Mouse (Mus musculus): Measurements from ENCODE around the gene Tm7sf2. TPM values are rescaled to one million over a fixed set of nuclear protein-coding genes. Genes with fewer than 3 reads are reported as not detected.

Tm7sf2 gene
- polyA plus RNA-seq, 1 experiment from 2014 or later = 59.0 TPM

GRCm38 (mm10) chr19:6073889-6074288, 5.7 kb upstream of the Tm7sf2 start:
- no peaks in the 10 kb centered on the region for H3K27me3 ChIP-seq (ENCODE audit: control insufficient read depth, insufficient read depth, low read depth, low read length)
- H3K36me3 ChIP-seq (ENCODE audit: control insufficient read depth, insufficient read depth, low read length) = peaks cover 26% of the 10 kb centered on the region
- peaks cover 18% of the 10 kb centered on the region for H3K4me1 ChIP-seq (ENCODE audit: control insufficient read depth, insufficient read depth, low read length)
- H3K9me3 ChIP-seq (replicated peaks; ENCODE audit: control insufficient read depth, low read length, poor library complexity, severe bottlenecking) = no peaks in the 10 kb centered on the region
- no peak overlapping the region for H3K27ac ChIP-seq (ENCODE audit: low read length)
- ATAC-seq = no peak
- no peak overlapping the region for H3K4me3 ChIP-seq (ENCODE audit: low read depth, low read length)
- H3K4me2 ChIP-seq (ENCODE audit: low read length) = no peak overlapping the region
- WGBS = 93% methylated on average over 5 of the region's 5 CpGs
- H3K9ac ChIP-seq (ENCODE audit: low read depth, low read length) = no peak overlapping the region

GRCm38 (mm10) chr19:6071261-6071660, 3.1 kb upstream of the Tm7sf2 start:
- WGBS = 94% methylated on average over 19 of the region's 19 CpGs

GRCm38 (mm10) chr19:6070571-6071250, 2.5 kb upstream of the Tm7sf2 start:
- no peak for ATAC-seq
- H3K4me3 ChIP-seq (ENCODE audit: low read depth, low read length) = no peak overlapping the region
- no peak overlapping the region for H3K27ac ChIP-seq (ENCODE audit: low read length)
- H3K4me2 ChIP-seq (ENCODE audit: low read length) = no peak overlapping the region
- H3K9ac ChIP-seq (ENCODE audit: low read depth, low read length) = no peak overlapping the region
- no peaks in the 10 kb centered on the region for H3K27me3 ChIP-seq (ENCODE audit: control insufficient read depth, insufficient read depth, low read depth, low read length)
- peaks cover 24% of the 10 kb centered on the region for H3K4me1 ChIP-seq (ENCODE audit: control insufficient read depth, insufficient read depth, low read length)
- H3K36me3 ChIP-seq (ENCODE audit: control insufficient read depth, insufficient read depth, low read length) = peaks cover 26% of the 10 kb centered on the region
- H3K9me3 ChIP-seq (replicated peaks; ENCODE audit: control insufficient read depth, low read length, poor library complexity, severe bottlenecking) = no peaks in the 10 kb centered on the region
- 94% methylated on average over 31 of the region's 31 CpGs for WGBS

More at GRCm38 (mm10) chr19:6071261-6071660, 3.1 kb upstream of the Tm7sf2 start:
- H3K4me1 ChIP-seq (ENCODE audit: control insufficient read depth, insufficient read depth, low read length) = peaks cover 24% of the 10 kb centered on the region
- no peaks in the 10 kb centered on the region for H3K9me3 ChIP-seq (replicated peaks; ENCODE audit: control insufficient read depth, low read length, poor library complexity, severe bottlenecking)
- no peak overlapping the region for H3K9ac ChIP-seq (ENCODE audit: low read depth, low read length)
- H3K36me3 ChIP-seq (ENCODE audit: control insufficient read depth, insufficient read depth, low read length) = peaks cover 26% of the 10 kb centered on the region
- H3K4me2 ChIP-seq (ENCODE audit: low read length) = no peak overlapping the region
- H3K27me3 ChIP-seq (ENCODE audit: control insufficient read depth, insufficient read depth, low read depth, low read length) = no peaks in the 10 kb centered on the region
- no peak overlapping the region for H3K4me3 ChIP-seq (ENCODE audit: low read depth, low read length)
- no peak for ATAC-seq
- H3K27ac ChIP-seq (ENCODE audit: low read length) = no peak overlapping the region

GRCm38 (mm10) chr19:6069851-6070250, 1.7 kb upstream of the Tm7sf2 start:
- ATAC-seq = no peak
- Histone ChIP-seq H3K4me3 (ENCODE audit: low read depth, low read length) (no peak overlapping the region), H3K9me3 (replicated peaks; ENCODE audit: control insufficient read depth, low read length, poor library complexity, severe bottlenecking) (no peaks in the 10 kb centered on the region), H3K27me3 (ENCODE audit: control insufficient read depth, insufficient read depth, low read depth, low read length) (no peaks in the 10 kb centered on the region), H3K27ac (ENCODE audit: low read length) (no peak overlapping the region), H3K4me2 (ENCODE audit: low read length) (no peak overlapping the region), H3K4me1 (ENCODE audit: control insufficient read depth, insufficient read depth, low read length) (peaks cover 22% of the 10 kb centered on the region), H3K36me3 (ENCODE audit: control insufficient read depth, insufficient read depth, low read length) (peaks cover 26% of the 10 kb centered on the region), H3K9ac (ENCODE audit: low read depth, low read length) (no peak overlapping the region)
- 93% methylated on average over 10 of the region's 10 CpGs for WGBS

GRCm38 (mm10) chr19:6068951-6069350, 778 bp upstream of the Tm7sf2 start:
- 80% methylated on average over 4 of the region's 4 CpGs for WGBS
- Histone ChIP-seq H3K27me3 (ENCODE audit: control insufficient read depth, insufficient read depth, low read depth, low read length) (no peaks in the 10 kb centered on the region), H3K9me3 (replicated peaks; ENCODE audit: control insufficient read depth, low read length, poor library complexity, severe bottlenecking) (no peaks in the 10 kb centered on the region), H3K4me1 (ENCODE audit: control insufficient read depth, insufficient read depth, low read length) (peaks cover 22% of the 10 kb centered on the region), H3K36me3 (ENCODE audit: control insufficient read depth, insufficient read depth, low read length) (peaks cover 26% of the 10 kb centered on the region), H3K4me2 (ENCODE audit: low read length) (no peak overlapping the region), H3K27ac (ENCODE audit: low read length) (no peak overlapping the region), H3K4me3 (ENCODE audit: low read depth, low read length) (no peak overlapping the region), H3K9ac (ENCODE audit: low read depth, low read length) (no peak overlapping the region)
- no peak for ATAC-seq

- WGBS = under 1% methylated on average over 30 of the region's 30 CpGs
- H3K4me1 ChIP-seq (ENCODE audit: control insufficient read depth, insufficient read depth, low read length) = peaks cover 33% of the 10 kb centered on the region
- no peaks in the 10 kb centered on the region for H3K27me3 ChIP-seq (ENCODE audit: control insufficient read depth, insufficient read depth, low read depth, low read length)
- peak; percentile 81 for ATAC-seq
- H3K4me3 ChIP-seq (ENCODE audit: low read depth, low read length) = peak overlapping the region; percentile 52
- H3K9ac ChIP-seq (ENCODE audit: low read depth, low read length) = peak overlapping the region; percentile 82
- H3K27ac ChIP-seq (ENCODE audit: low read length) = peak overlapping the region; percentile 91
- peaks cover 26% of the 10 kb centered on the region for H3K36me3 ChIP-seq (ENCODE audit: control insufficient read depth, insufficient read depth, low read length)
- no peaks in the 10 kb centered on the region for H3K9me3 ChIP-seq (replicated peaks; ENCODE audit: control insufficient read depth, low read length, poor library complexity, severe bottlenecking)
- H3K4me2 ChIP-seq (ENCODE audit: low read length) = peak overlapping the region; percentile 91
These were observed 1.0 kb downstream of the Tm7sf2 start for GRCm38 (mm10) chr19:6067011-6067723.

- Histone ChIP-seq H3K4me2 (ENCODE audit: low read length) (peak overlapping the region; percentile 91), H3K4me1 (ENCODE audit: control insufficient read depth, insufficient read depth, low read length) (peaks cover 37% of the 10 kb centered on the region), H3K27me3 (ENCODE audit: control insufficient read depth, insufficient read depth, low read depth, low read length) (no peaks in the 10 kb centered on the region), H3K9ac (ENCODE audit: low read depth, low read length) (peak overlapping the region; percentile 82), H3K4me3 (ENCODE audit: low read depth, low read length) (peak overlapping the region; percentile 52), H3K9me3 (replicated peaks; ENCODE audit: control insufficient read depth, low read length, poor library complexity, severe bottlenecking) (no peaks in the 10 kb centered on the region), H3K36me3 (ENCODE audit: control insufficient read depth, insufficient read depth, low read length) (peaks cover 25% of the 10 kb centered on the region), H3K27ac (ENCODE audit: low read length) (peak overlapping the region; percentile 91)
- WGBS = 37% methylated on average over 4 of the region's 5 CpGs
- ATAC-seq = peak; percentile 2; the same call in 1 of the 2 replicates
These were observed 1.6 kb downstream of the Tm7sf2 start for GRCm38 (mm10) chr19:6066571-6066970.

- H3K9ac ChIP-seq (ENCODE audit: low read depth, low read length) = no peak overlapping the region
- no peaks in the 10 kb centered on the region for H3K27me3 ChIP-seq (ENCODE audit: control insufficient read depth, insufficient read depth, low read depth, low read length)
- peak overlapping the region; percentile 100; the same call in 1 of the 2 replicates for H3K4me2 ChIP-seq (ENCODE audit: low read length)
- H3K4me1 ChIP-seq (ENCODE audit: control insufficient read depth, insufficient read depth, low read length) = peaks cover 46% of the 10 kb centered on the region
- no peak overlapping the region for H3K4me3 ChIP-seq (ENCODE audit: low read depth, low read length)
- WGBS = 92% methylated on average over 6 of the region's 6 CpGs
- no peaks in the 10 kb centered on the region for H3K9me3 ChIP-seq (replicated peaks; ENCODE audit: control insufficient read depth, low read length, poor library complexity, severe bottlenecking)
- no peak overlapping the region for H3K27ac ChIP-seq (ENCODE audit: low read length)
- ATAC-seq = no peak
- H3K36me3 ChIP-seq (ENCODE audit: control insufficient read depth, insufficient read depth, low read length) = no peaks in the 10 kb centered on the region
These were observed 5.1 kb downstream of the Tm7sf2 start for GRCm38 (mm10) chr19:6063081-6063480.

GRCm38 (mm10) chr19:6062418-6062817, 5.8 kb downstream of the Tm7sf2 start:
- ATAC-seq = no peak
- Histone ChIP-seq H3K9ac (ENCODE audit: low read depth, low read length) (peak overlapping the region; percentile 98), H3K4me2 (ENCODE audit: low read length) (peak overlapping the region; percentile 100), H3K4me3 (ENCODE audit: low read depth, low read length) (peak overlapping the region; percentile 88), H3K36me3 (ENCODE audit: control insufficient read depth, insufficient read depth, low read length) (no peaks in the 10 kb centered on the region), H3K27me3 (ENCODE audit: control insufficient read depth, insufficient read depth, low read depth, low read length) (no peaks in the 10 kb centered on the region), H3K27ac (ENCODE audit: low read length) (no peak overlapping the region), H3K9me3 (replicated peaks; ENCODE audit: control insufficient read depth, low read length, poor library complexity, severe bottlenecking) (no peaks in the 10 kb centered on the region), H3K4me1 (ENCODE audit: control insufficient read depth, insufficient read depth, low read length) (peaks cover 42% of the 10 kb centered on the region)
- WGBS = 67% methylated on average over 5 of the region's 5 CpGs

All from midbrain, embryonic 16.5 days (tissue).